Mouse (Mus musculus): ENCODE measurements around the gene Lamp5.

Gene Lamp5

DNA sequence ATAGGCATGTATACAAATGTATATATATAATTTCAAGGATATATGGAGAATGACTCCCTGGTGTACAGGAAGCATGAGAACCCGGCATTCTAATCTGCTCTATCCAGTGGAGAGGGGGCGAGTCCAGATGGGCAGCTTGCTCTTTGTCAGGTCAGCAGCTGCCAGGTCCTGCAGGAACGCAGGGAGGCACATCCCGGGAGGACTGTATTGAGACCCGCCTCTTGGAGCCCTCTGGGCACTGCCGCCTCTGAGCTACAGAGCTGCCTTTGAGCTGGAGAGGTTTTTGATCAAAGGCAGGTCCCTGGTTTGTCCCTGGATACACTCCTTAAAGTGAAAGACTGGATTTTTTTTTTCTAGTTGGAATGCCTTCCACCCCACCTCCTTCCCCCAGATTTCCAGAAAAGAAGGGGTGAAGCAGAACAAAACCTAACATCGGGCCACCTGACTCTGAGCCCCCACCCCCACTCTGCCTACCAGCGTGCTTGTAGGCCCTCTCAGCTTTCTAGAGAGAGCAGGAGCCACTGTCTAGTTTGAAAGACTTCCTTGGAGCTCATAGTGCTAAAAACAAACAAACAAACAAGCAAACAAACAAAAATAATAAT, at the start of gene Lamp5:
Gene Lamp5 (plus strand): TSS at position 552 of the 602 bp plus-strand sequence.
- DNase-seq: no peak

DNA sequence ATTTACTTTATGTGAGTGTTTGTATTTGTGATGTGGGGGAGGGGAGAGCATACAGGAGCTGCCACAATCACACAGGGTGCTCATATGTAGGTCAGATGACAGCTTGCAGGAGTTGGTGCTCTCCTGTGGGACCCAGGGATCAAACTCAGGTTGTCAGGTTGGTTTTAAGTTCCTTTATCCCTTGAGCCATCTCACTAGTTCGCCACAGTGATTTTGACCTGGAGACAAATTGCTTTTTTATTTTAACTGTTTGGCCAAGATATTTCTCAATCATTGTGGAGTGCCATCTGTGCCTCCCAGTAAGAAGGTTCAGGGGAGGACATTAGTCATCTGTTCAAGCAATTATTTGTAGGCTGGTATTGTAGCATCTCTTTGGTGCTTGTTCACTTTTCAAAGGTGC, 48.2 kb upstream of the Lamp5 start:
- peak; percentile 32 for DNase-seq

DNA sequence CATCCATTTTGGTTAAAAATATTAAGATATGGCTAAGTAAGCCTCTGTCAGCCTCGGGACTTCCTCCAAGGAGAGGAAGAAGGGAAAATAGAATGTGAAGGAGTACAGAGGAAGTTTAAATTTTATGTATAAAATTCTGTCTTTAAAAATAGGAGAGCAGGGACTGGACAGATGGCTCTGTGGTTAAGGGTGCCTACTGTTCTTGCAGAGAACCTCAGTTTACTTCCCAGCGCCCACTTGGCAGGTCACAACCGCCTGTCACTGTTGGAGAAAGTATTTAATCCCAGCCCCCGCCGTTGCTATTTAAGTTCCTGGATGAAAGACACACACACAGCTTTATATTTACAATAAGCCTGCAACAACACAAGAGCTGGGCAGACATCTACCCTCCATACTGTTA, 45.8 kb upstream of the Lamp5 start:
- no peak for DNase-seq

DNA sequence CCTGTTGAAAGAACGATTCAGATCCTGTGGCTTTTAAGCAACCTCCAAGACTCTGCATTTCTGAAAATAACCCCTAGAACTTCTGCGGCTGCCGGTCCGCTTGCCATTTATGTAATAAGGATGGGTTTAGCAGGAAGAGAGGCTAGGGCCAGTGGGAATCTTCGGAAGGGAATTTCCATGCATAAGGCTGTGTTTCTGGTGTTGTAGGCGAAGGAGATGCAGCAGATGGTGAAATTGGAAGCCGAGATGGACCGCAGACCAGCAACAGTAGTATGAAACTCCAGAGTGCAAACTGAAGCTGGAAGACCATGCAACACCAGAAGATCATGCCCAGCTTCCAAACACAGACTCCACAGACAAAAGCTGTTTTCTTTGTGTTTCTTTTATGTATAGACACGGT, 39.3 kb upstream of the Lamp5 start:
- DNase-seq: no peak

DNA sequence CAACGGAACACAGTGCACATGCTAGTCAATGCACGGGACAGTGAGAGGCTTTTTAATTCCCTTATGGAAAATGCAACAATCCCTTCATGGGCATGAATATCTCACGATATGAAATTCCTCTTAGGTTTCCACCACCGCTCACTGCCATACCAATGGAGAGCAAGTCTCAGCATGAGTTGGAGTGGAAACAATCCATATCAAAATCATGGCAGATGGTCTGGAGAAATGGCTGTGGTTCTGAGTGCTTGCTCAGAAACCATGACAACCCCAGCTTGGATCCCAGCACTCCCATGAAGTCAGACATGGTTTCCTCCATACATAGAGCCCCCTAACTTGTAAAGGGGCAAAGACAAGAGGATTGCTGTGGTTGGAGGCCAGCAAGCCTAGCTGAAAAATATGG, 3.6 kb upstream of the Lamp5 start:
- DNase-seq: no peak

DNA sequence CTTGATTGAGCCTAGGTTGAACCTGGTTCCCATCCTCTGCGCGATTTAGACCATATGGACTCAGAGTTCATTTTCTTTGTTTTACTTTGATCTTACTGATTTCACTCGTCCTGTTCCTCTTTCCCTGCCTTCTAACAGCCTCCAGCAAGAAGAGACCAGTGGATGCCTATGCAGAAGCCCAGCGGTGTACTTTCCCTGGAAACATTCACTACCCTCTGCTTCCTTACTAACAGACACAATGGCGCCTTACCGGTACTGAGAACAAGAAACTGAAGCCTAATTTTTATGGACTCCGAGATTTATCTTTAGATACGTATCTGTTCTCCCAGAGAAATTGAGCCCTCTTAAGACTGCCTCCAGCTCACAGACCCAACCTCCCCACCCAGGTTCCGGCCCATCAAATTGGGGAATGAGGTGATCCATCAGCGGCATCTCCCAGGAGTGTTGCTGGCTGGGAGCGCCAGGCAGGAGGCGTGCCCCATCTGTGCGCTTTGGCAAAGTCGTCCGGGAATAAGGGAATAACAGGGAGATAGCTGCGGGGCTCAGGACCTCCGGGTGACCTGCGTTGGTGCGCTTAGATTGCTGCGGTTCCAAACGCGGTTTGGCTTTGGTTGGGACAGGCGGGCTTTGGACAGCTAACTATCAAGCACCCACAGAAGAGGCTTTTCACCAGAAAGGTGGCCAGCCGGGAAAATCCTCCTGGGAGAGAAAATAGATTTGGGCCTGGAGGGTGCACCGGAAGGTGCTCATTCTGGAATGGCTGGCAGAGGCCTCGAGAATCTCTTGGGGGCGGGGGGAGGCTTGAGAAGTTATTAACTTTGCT, 1.0 kb upstream of the Lamp5 start:
- DNase-seq: peak; percentile 25

DNA sequence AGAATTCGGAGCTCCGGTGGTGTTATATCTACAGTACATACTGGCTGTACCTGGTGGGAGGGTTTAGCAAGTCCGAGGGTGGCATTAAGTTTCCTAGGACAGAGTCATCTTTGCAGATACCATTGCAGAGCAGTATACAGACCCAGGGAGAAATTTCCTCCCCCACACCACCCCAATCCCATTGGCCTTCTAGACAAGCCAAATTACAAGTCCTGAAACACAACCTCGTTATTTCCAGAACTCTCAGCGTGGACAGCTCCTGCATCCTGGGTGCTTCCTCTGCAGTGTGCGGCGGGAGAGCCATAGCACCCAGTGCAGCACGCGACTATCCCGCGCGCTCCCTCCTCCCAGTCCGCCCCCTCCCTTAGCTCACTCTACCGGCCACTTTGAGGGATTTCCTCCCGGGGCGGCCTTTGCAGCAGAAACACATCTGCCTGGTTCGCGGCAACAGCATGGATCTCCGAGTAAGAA, 5.9 kb downstream of the Lamp5 start:
- no peak for DNase-seq

DNA sequence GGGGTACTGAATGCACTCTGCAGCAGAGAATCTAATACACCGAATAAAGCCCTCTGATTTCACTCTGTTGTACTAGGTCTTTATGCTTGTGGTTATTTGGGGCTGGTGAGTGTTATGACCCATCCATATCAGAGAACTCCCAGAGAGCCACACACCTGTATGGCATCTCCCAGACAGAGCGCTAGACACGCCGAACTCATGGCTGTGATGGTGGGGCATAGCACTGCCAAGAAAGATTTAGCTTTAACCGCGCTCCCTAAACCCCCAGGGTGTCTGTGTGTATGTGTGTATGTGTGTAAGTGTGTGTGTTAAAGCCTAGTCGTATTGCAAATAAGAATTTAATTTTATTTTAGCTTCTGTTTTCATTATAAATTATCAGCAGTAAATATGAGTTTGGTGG, 6.4 kb downstream of the Lamp5 start:
- no peak for DNase-seq

DNA sequence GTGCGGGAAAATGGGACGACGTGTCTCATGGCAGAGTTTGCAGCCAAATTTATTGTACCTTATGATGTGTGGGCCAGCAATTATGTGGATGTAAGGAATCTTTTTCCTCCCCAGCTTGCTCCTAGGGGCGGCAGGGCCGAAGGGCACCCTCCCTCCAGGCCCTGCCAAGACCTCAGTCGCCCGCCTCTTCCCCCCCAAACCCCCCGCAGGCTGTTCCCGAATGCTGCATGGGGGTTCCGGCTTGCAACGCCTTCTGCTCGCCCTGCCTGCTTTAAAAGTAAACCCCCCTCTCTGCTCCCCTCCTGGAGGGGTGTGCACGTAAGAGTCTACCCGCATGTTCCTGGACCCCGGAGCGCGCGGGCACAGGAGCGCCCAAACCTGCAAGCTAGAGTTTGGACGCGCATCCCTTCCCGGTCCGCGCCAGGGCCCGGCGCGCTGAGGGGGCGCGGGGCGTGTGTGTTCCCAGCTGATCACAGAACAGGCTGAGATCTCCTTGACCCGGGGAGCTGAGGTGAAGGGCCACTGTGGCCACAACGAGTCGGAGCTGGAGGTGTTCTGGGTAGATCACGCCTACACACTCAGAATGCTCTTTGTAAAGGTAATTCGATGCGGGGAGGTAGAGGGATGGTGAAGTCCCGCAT, 7.1 kb downstream of the Lamp5 start:
- no peak for DNase-seq

DNA sequence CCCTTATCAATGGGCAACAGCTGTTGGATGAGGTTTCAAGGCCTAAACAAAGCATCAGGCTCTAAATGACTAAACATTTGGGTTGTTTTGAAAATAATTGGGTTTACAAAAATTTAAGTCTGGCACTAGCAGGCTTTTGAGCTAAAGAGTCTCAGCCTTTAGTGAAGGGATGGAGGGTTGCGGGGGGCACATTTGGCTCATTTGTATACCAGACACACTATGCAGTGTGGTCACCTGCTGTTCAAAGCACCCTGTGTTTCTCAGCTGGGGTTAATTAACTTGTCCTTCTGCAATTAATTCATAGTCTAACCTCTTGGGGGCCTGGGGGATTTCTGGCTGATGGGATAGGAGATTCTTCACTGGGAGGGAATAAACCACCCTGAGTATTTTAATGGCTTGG, 12.3 kb downstream of the Lamp5 start:
- no peak for DNase-seq

DNA sequence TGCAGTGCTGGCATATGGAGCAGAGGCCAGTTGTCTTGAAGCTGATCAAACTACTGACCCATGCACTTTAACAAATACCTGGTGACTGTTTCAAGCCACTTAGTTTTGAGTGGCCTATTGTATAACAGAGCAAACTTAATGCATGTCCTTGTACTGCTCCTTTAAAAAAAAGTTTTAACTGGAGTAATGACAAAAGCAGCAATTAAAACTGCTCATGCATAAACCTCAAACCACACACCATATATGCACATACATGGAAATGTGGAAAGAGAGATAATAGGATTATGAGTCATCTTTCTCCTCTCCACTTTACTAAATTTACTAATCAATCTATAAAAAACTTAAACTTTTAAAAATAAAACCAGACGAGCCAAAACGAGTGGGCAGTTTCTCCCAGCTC, 43.9 kb downstream of the Lamp5 start:
- no peak for DNase-seq

DNA sequence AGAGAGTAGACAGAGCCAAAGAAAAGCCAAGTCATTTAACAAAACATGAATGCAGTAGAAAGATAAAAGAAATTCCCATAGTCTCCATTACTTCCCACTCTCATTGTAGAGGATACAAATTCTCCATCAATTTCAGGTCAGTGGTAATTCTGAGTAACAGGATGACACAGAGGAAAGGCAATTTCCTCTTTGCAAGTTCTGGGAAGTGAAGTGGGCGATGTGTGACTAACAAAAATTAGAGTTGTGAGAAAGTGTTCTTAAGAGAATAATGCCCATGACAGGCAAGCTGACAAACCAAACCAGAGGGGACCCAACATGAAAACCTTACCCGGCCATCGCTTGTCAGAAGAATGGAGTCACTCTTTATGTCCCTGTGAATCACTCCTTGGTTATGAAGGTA, 45.1 kb downstream of the Lamp5 start:
- DNase-seq: no peak

DNA sequence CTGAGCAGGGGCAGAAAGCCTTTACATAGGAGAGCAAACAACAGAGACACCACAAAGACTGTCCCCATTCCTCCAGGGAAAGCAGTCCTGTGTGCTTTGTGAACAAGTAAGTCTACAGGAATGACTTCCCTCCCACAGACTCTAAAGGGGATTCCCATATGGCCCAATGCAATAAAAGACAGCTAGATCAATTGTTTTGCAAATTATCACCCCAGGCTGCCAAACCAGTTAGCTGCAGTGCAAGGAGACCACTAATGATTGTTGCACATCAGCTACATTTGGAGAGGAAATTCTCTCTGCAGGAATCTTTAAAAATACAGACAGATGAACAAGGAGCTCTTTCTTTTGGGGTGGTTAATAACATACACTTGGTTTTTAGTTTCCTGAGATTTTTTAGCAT, 55.6 kb downstream of the Lamp5 start:
- no peak for DNase-seq

DNA sequence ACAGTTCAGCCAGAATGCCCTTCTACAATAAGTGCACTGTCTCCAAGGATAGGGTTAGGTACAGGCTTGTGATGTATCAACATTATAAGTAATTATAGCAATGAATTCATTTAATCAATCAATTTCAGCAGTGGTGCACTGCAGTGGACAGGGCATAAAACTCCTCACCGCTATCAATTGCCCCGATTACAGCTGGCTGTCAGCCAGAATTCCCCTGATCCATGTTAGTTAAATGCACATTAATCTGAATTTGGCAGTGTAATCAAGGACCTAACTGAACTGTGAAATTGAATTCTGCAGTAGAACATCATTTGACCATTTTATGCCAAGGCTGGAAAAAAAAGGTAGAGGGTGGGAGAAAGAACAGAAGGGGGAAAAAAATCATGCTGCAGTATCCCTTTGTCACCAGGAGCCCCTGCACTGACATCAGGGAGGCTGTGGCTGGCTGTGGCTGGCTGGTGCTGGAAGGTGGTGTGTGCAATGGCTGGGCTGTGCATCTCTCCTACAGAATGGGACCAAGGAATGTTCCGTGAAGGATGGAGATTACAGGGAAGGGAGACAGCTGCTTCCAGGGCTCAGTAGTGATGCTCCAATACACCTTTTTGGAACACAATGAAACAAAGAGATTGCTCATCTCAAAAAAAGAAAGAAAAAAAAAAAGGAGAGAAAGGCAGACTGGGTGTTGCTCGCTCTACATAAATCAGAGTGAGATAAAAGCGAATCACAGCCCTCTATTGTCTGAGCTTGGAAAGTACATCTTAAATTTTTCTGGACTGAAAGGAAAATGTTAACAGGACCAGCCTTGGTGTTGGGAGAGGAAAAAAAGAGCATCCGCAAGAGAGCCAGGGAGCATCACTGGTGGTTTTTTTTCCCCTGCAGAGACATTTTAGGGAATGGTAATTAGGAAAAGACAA, 56.3 kb downstream of the Lamp5 start:
- no peak for DNase-seq

DNA sequence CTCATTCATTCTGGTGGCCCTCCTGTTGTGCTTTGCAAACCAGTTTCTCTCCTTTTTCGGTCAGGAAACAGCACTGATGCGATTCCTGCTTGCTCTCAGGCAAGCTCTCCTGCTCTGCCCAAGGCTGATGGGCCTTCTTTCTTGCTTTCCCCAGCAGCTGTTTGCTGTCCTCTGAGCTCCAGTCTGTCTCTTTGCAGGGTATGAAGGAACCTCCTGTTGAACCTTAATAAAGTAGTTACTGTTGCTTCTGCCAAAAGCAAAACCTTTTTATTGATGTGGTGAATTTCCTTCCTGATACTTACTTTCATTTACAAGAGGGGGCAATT, 57.0 kb downstream of the Lamp5 start:
- DNase-seq: no peak

DNA sequence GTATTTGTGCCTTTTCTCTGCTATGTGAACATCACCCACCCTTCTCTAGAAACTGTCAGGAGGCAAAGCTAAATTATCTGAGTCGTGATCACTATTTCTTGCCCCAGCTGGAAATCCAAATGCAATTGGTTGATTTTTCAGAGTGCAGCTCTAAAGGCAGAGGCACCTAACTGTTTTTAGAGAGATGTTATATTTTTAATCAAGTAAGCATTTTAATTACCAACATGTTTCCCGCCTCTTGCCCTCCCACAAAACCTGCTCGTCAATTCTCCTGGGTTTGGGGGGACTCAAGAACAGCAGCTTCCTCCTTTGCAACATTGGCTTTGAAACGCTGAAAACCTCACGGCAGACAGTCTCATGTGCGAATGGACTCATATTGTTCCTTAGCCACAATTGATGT, 61.3 kb downstream of the Lamp5 start:
- DNase-seq: no peak

DNA sequence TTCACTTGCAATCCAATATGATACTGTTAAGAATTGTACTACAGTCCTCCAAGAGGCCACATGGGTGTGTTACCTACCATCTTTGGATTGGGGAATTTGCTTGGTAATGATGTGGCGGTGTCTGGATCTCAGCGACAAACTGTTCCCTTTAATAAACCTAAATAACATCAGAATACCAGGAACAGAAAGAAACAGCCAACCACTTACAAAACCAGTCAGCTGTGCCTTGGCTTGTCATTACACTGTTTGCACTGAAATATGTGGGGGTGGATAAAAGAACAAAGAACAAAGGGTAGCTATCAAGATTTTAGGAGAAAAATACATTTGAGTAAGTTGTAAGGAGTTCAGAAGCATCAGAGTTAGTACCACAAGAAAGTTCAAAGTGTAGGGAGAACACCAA, 66.0 kb downstream of the Lamp5 start:
- no peak for DNase-seq

Measured in cerebellum, adult 11 months (tissue).